12 mouse cellular contexts compared by ENCODE assay signal in genomic region chr9:123497906-123498305, GRCm38 (mm10). TPM values are rescaled to one million over a fixed set of nuclear protein-coding genes. Genes with fewer than 3 reads are reported as not detected.
DNase-seq lines count a peak whose midpoint lies in the region; ATAC-seq and TF ChIP-seq lines count a peak whose summit lies in the region.
"Had no signal": no experiment of that assay in that cellular context is flagged by ENCODE, and none has a peak within 500 bp of the region (broad histone marks: within the 10 kb centered on the region; RNA-seq: fewer than 3 reads in every experiment).

No protein-coding gene starts in this region.

- TF ChIP-seq EP300 in liver, postnatal 0 days (IDR thresholded peaks at IDR 0.05; ENCODE audit: low read depth), result no peak

- H3K4me1 ChIP-seq in liver, postnatal 0 days (ENCODE audit: insufficient read depth), result peaks cover 9% of the 10 kb centered on the region
- H3K4me1 ChIP-seq in hindbrain, embryonic 16.5 days (ENCODE audit: control insufficient read depth, insufficient read depth, low read depth, low read length), result no peaks in the 10 kb centered on the region
- H3K4me1 ChIP-seq in kidney, embryonic 14.5 days (ENCODE audit: control insufficient read depth, insufficient read depth, low read length), result 0 out of 2 replicates have a peak, but pooled peaks cover 6% of the 10 kb centered on the region
- H3K4me1 ChIP-seq in embryonic facial prominence, embryonic 10.5 days, result peaks cover 16% of the 10 kb centered on the region

- no peak overlapping the region for H3K9ac ChIP-seq in liver, postnatal 0 days (replicated peaks)
- H3K9ac ChIP-seq in hindbrain, embryonic 16.5 days (ENCODE audit: low read depth, low read length), result no peak overlapping the region
- H3K9ac ChIP-seq in kidney, embryonic 14.5 days (ENCODE audit: low read depth, low read length), result no peak overlapping the region
- H3K9ac ChIP-seq: forebrain, postnatal 0 days had no signal

- peak; percentile 63 for ATAC-seq in activated CD4-positive, CD25-positive, alpha-beta regulatory T cell, adult 4 months
- ATAC-seq in liver, postnatal 0 days, result peak; percentile 28; the same call in 1 of the 2 replicates
- no peak for ATAC-seq in hindbrain, embryonic 16.5 days
- ATAC-seq in kidney, embryonic 14.5 days (ENCODE audit: low FRiP score, low TSS enrichment), result no peak
- ATAC-seq: forebrain, postnatal 0 days had no signal

- H3K4me3 ChIP-seq in liver, postnatal 0 days (ENCODE audit: low read depth, low read length), result no peak overlapping the region
- no peak overlapping the region for H3K4me3 ChIP-seq in hindbrain, embryonic 16.5 days (ENCODE audit: low read length)
- H3K4me3 ChIP-seq in kidney, embryonic 14.5 days (ENCODE audit: low read length), result no peak overlapping the region
- no peak overlapping the region for H3K4me3 ChIP-seq in embryonic facial prominence, embryonic 10.5 days
- H3K4me3 ChIP-seq: midbrain, embryonic 10.5 days had no signal

- DNase-seq in CD4-positive, CD25-positive, alpha-beta regulatory T cell, adult 2 months (ENCODE audit: low read depth, low spot score), result peak; percentile 51
- peak; percentile 36 for DNase-seq in liver, postnatal 0 days
- DNase-seq in splenic B cell, adult 2 months (ENCODE audit: low read depth, low spot score), result peak; percentile 48
- DNase-seq in embryonic facial prominence, embryonic 10.5 days (ENCODE audit: low spot score), result no peak
- DNase-seq: cerebellum, postnatal 14 days; forebrain, postnatal 0 days; left cerebral cortex, postnatal 4 days; retina, postnatal 1 day had no signal

- no peak overlapping the region for H3K27ac ChIP-seq in liver, postnatal 0 days (ENCODE audit: low read depth)
- no peak overlapping the region for H3K27ac ChIP-seq in hindbrain, embryonic 16.5 days (ENCODE audit: low read depth, low read length)
- H3K27ac ChIP-seq in kidney, embryonic 14.5 days (ENCODE audit: low read depth, low read length), result no peak overlapping the region
- H3K27ac ChIP-seq in embryonic facial prominence, embryonic 10.5 days (replicated peaks), result no peak overlapping the region
- H3K27ac ChIP-seq: midbrain, embryonic 10.5 days had no signal

- peaks cover 24% of the 10 kb centered on the region for H3K36me3 ChIP-seq in liver, postnatal 0 days (replicated peaks; ENCODE audit: insufficient read depth, low read length)
- peaks cover 2% of the 10 kb centered on the region for H3K36me3 ChIP-seq in splenic B cell, adult 2 months (ENCODE audit: control insufficient read depth, insufficient read depth, low read length, poor library complexity, severe bottlenecking)
- H3K36me3 ChIP-seq in hindbrain, embryonic 16.5 days (ENCODE audit: control insufficient read depth, insufficient read depth, low read length), result no peaks in the 10 kb centered on the region
- peaks cover 12% of the 10 kb centered on the region for H3K36me3 ChIP-seq in kidney, embryonic 14.5 days (ENCODE audit: control insufficient read depth, insufficient read depth, low read length)
- peaks cover 36% of the 10 kb centered on the region for H3K36me3 ChIP-seq in embryonic facial prominence, embryonic 10.5 days (replicated peaks)

- WGBS in liver, postnatal 0 days (ENCODE audit: insufficient replicate concordance), result 43% methylated on average over 5 of the region's 5 CpGs
- 83% methylated on average over 5 of the region's 5 CpGs for WGBS in hindbrain, embryonic 16.5 days
- 75% methylated on average over 5 of the region's 5 CpGs for WGBS in kidney, embryonic 14.5 days
- 83% methylated on average over 5 of the region's 5 CpGs for WGBS in embryonic facial prominence, embryonic 10.5 days

- no peak for TF ChIP-seq CTCF in liver, postnatal 0 days (IDR thresholded peaks at IDR 0.05; ENCODE audit: low read depth)

- no peaks in the 10 kb centered on the region for H3K9me3 ChIP-seq in liver, postnatal 0 days (ENCODE audit: low read length)
- H3K9me3 ChIP-seq in hindbrain, embryonic 16.5 days (ENCODE audit: control insufficient read depth, low read length), result no peaks in the 10 kb centered on the region
- no peaks in the 10 kb centered on the region for H3K9me3 ChIP-seq in kidney, embryonic 14.5 days (ENCODE audit: control insufficient read depth, low read length)
- H3K9me3 ChIP-seq in embryonic facial prominence, embryonic 10.5 days, result no peaks in the 10 kb centered on the region
- H3K9me3 ChIP-seq: midbrain, embryonic 10.5 days had no signal

- H3K4me2 ChIP-seq in liver, postnatal 0 days (ENCODE audit: low read depth, low read length), result no peak overlapping the region
- no peak overlapping the region for H3K4me2 ChIP-seq in hindbrain, embryonic 16.5 days (ENCODE audit: low read length)
- H3K4me2 ChIP-seq in kidney, embryonic 14.5 days (replicated peaks; ENCODE audit: low read depth, low read length), result no peak overlapping the region

- no peaks in the 10 kb centered on the region for H3K27me3 ChIP-seq in liver, postnatal 0 days (ENCODE audit: insufficient read depth, low read length)
- no peaks in the 10 kb centered on the region for H3K27me3 ChIP-seq in splenic B cell, adult 2 months (ENCODE audit: control insufficient read depth, insufficient read depth, low read length, poor library complexity, severe bottlenecking)
- H3K27me3 ChIP-seq in hindbrain, embryonic 16.5 days (replicated peaks; ENCODE audit: control insufficient read depth, insufficient read depth, low read length), result no peaks in the 10 kb centered on the region
- H3K27me3 ChIP-seq in kidney, embryonic 14.5 days (ENCODE audit: control insufficient read depth, insufficient read depth, low read length), result no peaks in the 10 kb centered on the region
- no peaks in the 10 kb centered on the region for H3K27me3 ChIP-seq in embryonic facial prominence, embryonic 10.5 days (replicated peaks; ENCODE audit: low read depth, poor library complexity, severe bottlenecking)

RNA-seq across cellular contexts. Expression of gene Limd1, which starts 19.4 kb away (rescaled TPM):
- polyA plus RNA-seq in activated CD4-positive, CD25-positive, alpha-beta regulatory T cell, adult 4 months (2017; shearing (Covaris generic)), result 10 to 100 TPM; 31.3 to 38.7 TPM
- 11.9 and 12.4 TPM in 2 replicates for polyA plus RNA-seq in liver, postnatal 0 days (2015; fragmentation: Nextera tagmentation; extraction: Ambion mirVana)
- 12.2 and 15.5 TPM in 2 replicates for polyA plus RNA-seq in hindbrain, embryonic 16.5 days (2015; fragmentation: Nextera tagmentation; extraction: Ambion mirVana)
- polyA plus RNA-seq in kidney, embryonic 14.5 days (2014; fragmentation: Nextera tagmentation; extraction: Ambion mirVana), result 36.7 and 55.9 TPM in 2 replicates
- 52.1 and 60.8 TPM in 2 replicates for polyA plus RNA-seq in embryonic facial prominence, embryonic 10.5 days (2016; fragmentation: Nextera tagmentation; extraction: Ambion mirVana)

RNA-seq across cellular contexts. Expression of gene Sacm1l, which starts 31.7 kb away (rescaled TPM):
- 10 to 100 TPM; 45.6 to 59.3 TPM for polyA plus RNA-seq in activated CD4-positive, CD25-positive, alpha-beta regulatory T cell, adult 4 months (2017; shearing (Covaris generic))
- 21.0 and 22.2 TPM in 2 replicates for polyA plus RNA-seq in liver, postnatal 0 days (2015; fragmentation: Nextera tagmentation; extraction: Ambion mirVana)
- polyA plus RNA-seq in hindbrain, embryonic 16.5 days (2015; fragmentation: Nextera tagmentation; extraction: Ambion mirVana), result 57.8 and 58.5 TPM in 2 replicates
- polyA plus RNA-seq in kidney, embryonic 14.5 days (2014; fragmentation: Nextera tagmentation; extraction: Ambion mirVana), result 37.5 and 56.3 TPM in 2 replicates
- polyA plus RNA-seq in embryonic facial prominence, embryonic 10.5 days (2016; fragmentation: Nextera tagmentation; extraction: Ambion mirVana), result 44.0 and 44.4 TPM in 2 replicates

Comparison
In these comparisons a context has a peak if more than half of its experiments do, and no peak if none do; other contexts are left out.
1. ATAC-seq: peak in activated CD4-positive, CD25-positive, alpha-beta regulatory T cell, adult 4 months (single experiment) and liver, postnatal 0 days (single experiment); none in hindbrain, embryonic 16.5 days (single experiment) and kidney, embryonic 14.5 days (single experiment).